Mouse (Mus musculus): Measurements from ENCODE around the gene Siva1. TPM values are rescaled to one million over a fixed set of nuclear protein-coding genes. Genes with fewer than 3 reads are reported as not detected.

Siva1 gene
- polyA plus RNA-seq, 1 experiment from 2014 or later: 258 TPM

DNA sequence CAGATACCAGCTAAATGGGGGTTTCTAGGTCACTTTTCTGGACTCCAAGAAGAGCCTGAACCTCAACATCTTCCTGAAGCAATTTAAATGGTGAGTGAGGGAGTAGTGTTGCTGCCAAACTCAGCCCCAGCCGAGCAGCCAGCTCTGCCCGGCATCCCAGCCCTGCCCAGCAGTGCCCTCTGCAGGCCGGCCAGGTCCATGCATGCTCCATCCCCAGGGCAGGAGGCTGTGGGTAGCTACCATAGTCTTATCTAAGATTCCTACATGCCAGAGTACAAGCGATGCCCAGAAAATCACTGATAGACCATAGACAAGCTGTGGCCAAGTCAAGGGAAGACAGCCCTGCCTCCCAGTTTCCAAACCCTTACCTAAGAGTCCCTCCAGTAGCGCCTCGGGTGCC is 38.7 kb upstream of the Siva1 start:
- Histone ChIP-seq H3K4me1 (replicated peaks) (peaks cover 20% of the 10 kb centered on the region; the same call in 1 of the 2 replicates), H3K9ac (replicated peaks) (no peak overlapping the region), H3K27me3 (no peaks in the 10 kb centered on the region), H3K36me3 (no peaks in the 10 kb centered on the region), H3K4me3 (replicated peaks) (no peak overlapping the region), H3K27ac (no peak overlapping the region), H3K9me3 (no peaks in the 10 kb centered on the region), H3K4me2 (no peak overlapping the region)
- WGBS: 48% methylated on average over 6 of the region's 6 CpGs
- no peak for ATAC-seq (ENCODE audit: insufficient number of reproducible peaks, insufficient read depth, low FRiP score, low TSS enrichment, low read depth)

DNA sequence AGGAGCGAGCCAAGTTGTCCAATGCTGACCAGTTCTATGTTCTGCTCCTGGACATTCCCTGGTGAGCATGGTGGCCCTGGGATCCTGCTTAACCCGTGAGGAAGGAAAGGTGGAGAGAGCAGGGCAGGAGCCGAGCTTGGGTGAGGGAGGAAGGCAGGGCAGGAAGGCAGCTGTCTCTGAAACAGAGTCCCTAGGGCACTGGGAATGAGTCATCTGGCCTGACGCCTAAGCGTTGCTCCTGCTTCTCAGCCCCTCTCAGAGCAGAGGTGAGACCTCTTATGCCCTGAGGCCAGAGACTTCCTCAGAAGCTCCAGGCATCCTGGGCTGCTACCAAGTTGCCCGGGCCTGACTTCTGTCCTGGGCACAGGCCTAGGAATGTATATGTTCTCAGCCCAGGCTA is 37.5 kb upstream of the Siva1 start:
- 73% methylated on average over 6 of the region's 6 CpGs for WGBS
- peaks cover 9% of the 10 kb centered on the region; the same call in 1 of the 2 replicates for H3K36me3 ChIP-seq
- no peak for ATAC-seq (ENCODE audit: insufficient number of reproducible peaks, insufficient read depth, low FRiP score, low TSS enrichment, low read depth)

DNA sequence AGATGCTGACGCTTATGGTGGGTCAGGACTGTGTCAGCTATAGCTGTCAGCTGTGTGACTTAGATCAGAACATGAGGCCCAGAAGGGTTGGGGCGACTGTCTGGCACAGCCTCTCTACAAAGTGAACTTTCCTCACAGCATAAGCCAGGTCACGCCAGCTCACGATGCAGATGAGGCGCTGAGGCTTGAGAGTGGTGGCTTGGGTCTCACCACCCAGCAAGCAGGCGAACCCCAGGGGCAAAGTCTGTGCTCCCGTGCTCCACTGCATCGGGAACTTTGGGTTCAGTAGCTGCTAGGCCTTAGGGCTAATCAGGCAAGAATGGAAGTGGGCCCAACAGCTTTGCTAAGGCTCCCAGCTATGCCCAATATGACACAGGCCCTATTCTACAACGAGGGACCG is 35.4 kb upstream of the Siva1 start:
- WGBS: 93% methylated on average over 10 of the region's 10 CpGs
- H3K36me3 ChIP-seq: peaks cover 9% of the 10 kb centered on the region; the same call in 1 of the 2 replicates
- no peak overlapping the region for H3K9ac ChIP-seq (replicated peaks)
- no peak overlapping the region for H3K4me3 ChIP-seq (replicated peaks)
- ATAC-seq (ENCODE audit: insufficient number of reproducible peaks, insufficient read depth, low FRiP score, low TSS enrichment, low read depth): no peak
- peaks cover 16% of the 10 kb centered on the region; the same call in 1 of the 2 replicates for H3K4me1 ChIP-seq (replicated peaks)
- no peaks in the 10 kb centered on the region for H3K9me3 ChIP-seq
- no peaks in the 10 kb centered on the region for H3K27me3 ChIP-seq
- H3K4me2 ChIP-seq: no peak overlapping the region
- no peak overlapping the region for H3K27ac ChIP-seq

More for the DNA sequence above, 37.5 kb upstream of the Siva1 start:
- Histone ChIP-seq H3K9me3 (no peaks in the 10 kb centered on the region), H3K4me2 (no peak overlapping the region), H3K9ac (replicated peaks) (no peak overlapping the region), H3K4me1 (replicated peaks) (peaks cover 20% of the 10 kb centered on the region; the same call in 1 of the 2 replicates), H3K27me3 (no peaks in the 10 kb centered on the region), H3K4me3 (replicated peaks) (no peak overlapping the region), H3K27ac (no peak overlapping the region)

DNA sequence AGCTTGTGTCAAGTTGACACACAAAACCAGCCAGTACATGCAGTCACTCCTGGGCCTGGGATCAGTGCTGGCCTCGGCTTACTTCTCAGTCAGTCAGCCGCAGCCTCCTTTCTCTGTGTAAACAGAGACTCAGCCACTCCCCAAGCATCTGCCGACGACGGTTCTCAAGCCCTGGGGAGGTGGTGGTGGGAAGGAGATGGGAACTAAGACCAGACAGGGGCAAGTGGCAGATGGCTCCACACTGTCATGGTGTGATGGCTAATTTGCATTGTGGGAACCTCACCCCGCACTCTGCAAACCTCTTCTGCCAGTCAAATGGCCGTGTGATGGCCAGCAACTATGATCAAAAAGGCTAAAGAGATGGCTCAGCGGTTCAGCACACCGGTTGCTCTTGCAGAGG is 27.8 kb upstream of the Siva1 start:
- Histone ChIP-seq H3K4me2 (no peak overlapping the region), H3K4me1 (replicated peaks) (peaks cover 28% of the 10 kb centered on the region), H3K27me3 (peaks cover 31% of the 10 kb centered on the region), H3K27ac (0 out of 2 replicates have a peak overlapping the region, but pooled peaks have one; percentile 13), H3K9me3 (no peaks in the 10 kb centered on the region), H3K4me3 (replicated peaks) (no peak overlapping the region), H3K9ac (replicated peaks) (no peak overlapping the region), H3K36me3 (peaks cover 3% of the 10 kb centered on the region; the same call in 1 of the 2 replicates)
- 47% methylated on average over 9 of the region's 9 CpGs for WGBS
- no peak for ATAC-seq (ENCODE audit: insufficient number of reproducible peaks, insufficient read depth, low FRiP score, low TSS enrichment, low read depth)

DNA sequence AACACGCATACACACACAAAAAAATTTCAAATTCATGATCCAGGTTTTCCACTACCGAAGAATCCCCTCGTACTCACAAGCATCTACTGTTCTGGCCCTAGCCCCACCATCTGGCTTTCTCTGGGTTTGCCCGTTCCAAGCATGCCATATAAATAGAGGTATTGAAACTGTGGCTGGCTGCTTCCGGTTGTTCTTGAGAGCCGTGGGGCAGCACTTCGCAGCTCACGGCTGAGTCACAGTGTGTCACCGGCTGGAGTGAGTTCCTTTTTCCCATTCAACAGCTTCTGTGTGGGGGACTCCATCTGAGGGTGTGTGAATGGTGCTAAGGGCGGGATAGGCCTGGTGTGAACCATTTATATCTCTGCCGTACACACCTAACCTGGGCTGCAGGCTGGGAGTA is 27.3 kb upstream of the Siva1 start:
- no peak for ATAC-seq (ENCODE audit: insufficient number of reproducible peaks, insufficient read depth, low FRiP score, low TSS enrichment, low read depth)
- no peak overlapping the region for H3K9ac ChIP-seq (replicated peaks)
- H3K4me2 ChIP-seq: no peak overlapping the region
- H3K4me3 ChIP-seq (replicated peaks): no peak overlapping the region
- no peak overlapping the region for H3K27ac ChIP-seq
- H3K9me3 ChIP-seq: no peaks in the 10 kb centered on the region
- no peaks in the 10 kb centered on the region for H3K36me3 ChIP-seq
- peaks cover 34% of the 10 kb centered on the region for H3K27me3 ChIP-seq
- WGBS: 85% methylated on average over 11 of the region's 11 CpGs
- H3K4me1 ChIP-seq (replicated peaks): peaks cover 28% of the 10 kb centered on the region

DNA sequence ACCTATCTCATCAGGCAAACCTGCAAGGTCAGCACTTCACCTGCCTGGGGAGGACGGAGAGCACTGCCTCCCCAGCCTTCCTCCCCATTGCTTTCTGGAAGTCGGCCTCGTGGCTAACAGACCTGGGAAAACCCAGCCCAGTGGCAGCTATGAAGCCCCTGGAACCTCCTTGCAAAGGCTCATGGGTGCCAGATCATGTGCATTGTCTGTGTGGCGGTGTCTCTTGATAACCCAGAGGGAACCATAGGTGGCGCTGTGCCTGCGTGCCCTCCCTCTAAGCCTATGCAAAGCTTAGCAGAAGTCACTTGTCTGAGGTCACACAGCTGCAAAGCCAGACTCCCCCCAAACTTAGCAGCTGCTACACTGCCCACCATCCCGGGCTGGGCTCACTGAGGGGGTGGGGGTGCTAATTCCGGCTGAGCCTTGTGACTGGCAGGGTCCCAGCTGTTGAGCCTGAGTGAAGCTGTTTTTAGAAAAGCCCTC is 26.5 kb upstream of the Siva1 start:
- Histone ChIP-seq H3K9me3 (no peaks in the 10 kb centered on the region), H3K9ac (replicated peaks) (no peak overlapping the region), H3K36me3 (no peaks in the 10 kb centered on the region), H3K27ac (no peak overlapping the region), H3K4me3 (replicated peaks) (no peak overlapping the region), H3K27me3 (peaks cover 34% of the 10 kb centered on the region), H3K4me2 (no peak overlapping the region; the same call in 1 of the 2 replicates), H3K4me1 (replicated peaks) (peaks cover 30% of the 10 kb centered on the region)
- WGBS: 16% methylated on average over 8 of the region's 8 CpGs
- ATAC-seq (ENCODE audit: insufficient number of reproducible peaks, insufficient read depth, low FRiP score, low TSS enrichment, low read depth): peak; percentile 60

DNA sequence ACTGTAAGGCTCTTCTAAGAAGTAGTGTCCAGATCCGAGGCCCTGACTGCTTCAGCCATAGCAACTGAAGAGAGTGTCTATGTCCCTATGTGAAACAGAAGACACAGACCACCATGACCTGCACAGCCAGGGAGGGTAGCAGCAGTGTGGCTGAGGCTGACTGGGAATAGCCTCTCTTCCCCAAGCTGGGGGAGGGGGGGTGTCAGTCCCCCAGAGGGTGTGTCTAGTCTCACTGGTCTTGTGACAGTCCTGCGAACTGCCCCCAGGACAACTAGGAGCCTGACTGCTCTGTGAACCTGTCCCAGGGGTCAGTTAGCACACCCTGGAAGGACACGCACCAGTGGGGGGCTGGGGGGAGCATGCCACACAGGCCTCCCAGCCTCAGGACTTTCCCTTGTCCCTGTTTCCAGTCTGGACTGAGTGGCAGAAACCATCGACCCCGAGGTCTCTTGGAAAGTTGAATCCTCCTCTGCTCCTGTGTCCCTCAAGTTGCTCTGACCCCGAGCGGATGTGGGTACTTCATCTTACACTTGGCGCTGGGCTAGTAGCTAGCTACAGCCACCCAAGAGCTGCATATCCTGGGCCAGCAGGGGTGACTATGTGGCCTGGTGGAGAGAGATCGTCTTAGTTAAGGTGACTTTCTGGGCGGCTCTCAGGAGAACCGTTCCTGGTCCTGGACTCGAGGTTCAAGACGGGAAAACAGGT is 25.3 kb upstream of the Siva1 start:
- H3K4me1 ChIP-seq (replicated peaks): peaks cover 39% of the 10 kb centered on the region
- no peaks in the 10 kb centered on the region for H3K36me3 ChIP-seq
- H3K27me3 ChIP-seq: peaks cover 34% of the 10 kb centered on the region
- no peaks in the 10 kb centered on the region for H3K9me3 ChIP-seq
- peak overlapping the region; percentile 97 for H3K4me2 ChIP-seq
- 21% methylated on average over 13 of the region's 13 CpGs for WGBS
- peak overlapping the region; percentile 66; the same call in 1 of the 2 replicates for H3K9ac ChIP-seq (replicated peaks)
- H3K4me3 ChIP-seq (replicated peaks): peak overlapping the region; percentile 54
- no peak for ATAC-seq (ENCODE audit: insufficient number of reproducible peaks, insufficient read depth, low FRiP score, low TSS enrichment, low read depth)
- H3K27ac ChIP-seq: no peak overlapping the region

DNA sequence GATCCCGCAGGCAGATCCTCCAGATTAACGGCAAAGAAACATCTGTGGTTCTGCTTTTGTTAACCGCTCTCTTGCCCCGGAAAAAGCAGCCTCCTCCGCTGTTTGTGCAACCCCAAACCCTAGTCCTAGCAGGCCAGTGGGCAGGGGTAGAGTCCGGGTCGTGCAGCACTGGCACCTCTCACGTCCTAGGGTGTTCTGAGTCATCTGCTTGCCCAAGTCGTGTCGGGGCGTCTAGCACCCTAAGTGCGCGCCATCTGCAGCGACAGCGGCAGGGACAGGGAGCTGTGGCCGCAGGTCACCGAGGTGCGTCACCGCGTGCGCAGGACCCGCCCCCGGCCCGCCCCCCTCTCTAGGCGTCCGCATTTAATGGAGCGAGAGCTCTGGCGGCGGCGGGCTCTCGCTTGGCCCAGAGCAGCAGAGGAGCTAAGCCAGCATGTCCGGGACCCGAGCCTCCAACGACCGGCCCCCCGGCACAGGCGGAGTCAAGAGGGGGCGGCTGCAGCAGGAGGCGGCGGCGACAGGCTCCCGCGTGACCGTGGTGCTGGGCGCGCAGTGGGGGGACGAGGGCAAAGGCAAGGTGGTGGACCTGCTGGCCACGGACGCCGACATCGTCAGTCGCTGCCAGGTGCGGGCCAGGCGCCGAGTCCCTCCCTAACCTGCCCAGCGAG is 24.7 kb upstream of the Siva1 start, which contains the start of gene Adssl1:
Gene Adssl1 (plus strand): TSS at position 360 of the 668 bp plus-strand sequence.
- H3K27ac ChIP-seq: no peak within 1 kb of the TSS
- H3K4me1 ChIP-seq (replicated peaks): peaks cover 41% of the 10 kb centered on the region

DNA sequence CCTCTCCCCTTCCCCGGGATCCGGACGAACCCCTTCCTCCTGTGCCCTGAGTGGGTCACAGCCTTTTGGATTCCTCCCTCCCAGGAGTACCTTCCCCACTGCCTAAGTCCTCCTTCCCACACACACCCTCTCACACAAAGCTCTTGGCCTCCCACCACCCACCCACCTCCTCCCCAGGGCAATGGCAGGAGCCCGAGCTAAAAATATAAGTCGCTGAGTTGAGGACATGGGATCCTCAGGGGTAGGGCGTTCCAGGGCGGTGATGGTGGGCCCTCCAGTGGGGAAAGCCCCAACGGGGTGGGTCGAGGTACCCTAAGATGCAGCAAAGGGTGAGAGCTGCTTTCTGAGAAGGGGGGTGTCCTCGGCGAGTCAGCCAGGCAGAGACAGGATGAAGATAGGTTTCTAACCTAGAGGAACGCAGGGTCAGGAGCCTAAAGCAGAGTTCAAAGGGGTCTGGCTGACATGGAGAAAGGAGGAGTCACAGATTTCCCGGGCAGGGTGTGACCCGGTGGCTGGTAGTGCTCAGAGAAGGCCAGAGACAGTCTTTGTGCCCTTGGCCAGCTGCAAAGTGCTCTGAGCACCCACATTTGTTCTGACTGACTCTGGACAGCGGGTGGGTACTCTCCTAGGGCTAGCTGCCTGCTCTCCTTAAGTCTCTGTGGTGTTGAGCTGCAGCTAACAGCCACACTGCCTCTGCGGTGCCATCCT is 24.0 kb upstream of the Siva1 start:
- peak overlapping the region; percentile 97 for H3K4me2 ChIP-seq
- no peak for ATAC-seq (ENCODE audit: insufficient number of reproducible peaks, insufficient read depth, low FRiP score, low TSS enrichment, low read depth)
- no peak overlapping the region for H3K27ac ChIP-seq
- H3K4me1 ChIP-seq (replicated peaks): peaks cover 41% of the 10 kb centered on the region
- H3K9ac ChIP-seq (replicated peaks): peak overlapping the region; percentile 66
- peaks cover 34% of the 10 kb centered on the region for H3K27me3 ChIP-seq
- 11% methylated on average over 16 of the region's 16 CpGs for WGBS
- no peaks in the 10 kb centered on the region for H3K36me3 ChIP-seq
- H3K9me3 ChIP-seq: no peaks in the 10 kb centered on the region
- H3K4me3 ChIP-seq (replicated peaks): peak overlapping the region; percentile 54

More for the DNA sequence above, 24.7 kb upstream of the Siva1 start, which contains the start of gene Adssl1:
- H3K9me3 ChIP-seq: no peaks in the 10 kb centered on the region
- peak within 1 kb of the TSS; percentile 66 for H3K9ac ChIP-seq (replicated peaks)
- under 1% methylated on average over 56 of the region's 56 CpGs for WGBS
- H3K36me3 ChIP-seq: no peaks in the 10 kb centered on the region
- H3K27me3 ChIP-seq: peaks cover 34% of the 10 kb centered on the region
- peak within 1 kb of the TSS; percentile 97 for H3K4me2 ChIP-seq
- ATAC-seq (ENCODE audit: insufficient number of reproducible peaks, insufficient read depth, low FRiP score, low TSS enrichment, low read depth): 0 out of 2 replicates have a peak, but pooled peaks have one; percentile 34
- H3K4me3 ChIP-seq (replicated peaks): peak within 1 kb of the TSS; percentile 54

DNA sequence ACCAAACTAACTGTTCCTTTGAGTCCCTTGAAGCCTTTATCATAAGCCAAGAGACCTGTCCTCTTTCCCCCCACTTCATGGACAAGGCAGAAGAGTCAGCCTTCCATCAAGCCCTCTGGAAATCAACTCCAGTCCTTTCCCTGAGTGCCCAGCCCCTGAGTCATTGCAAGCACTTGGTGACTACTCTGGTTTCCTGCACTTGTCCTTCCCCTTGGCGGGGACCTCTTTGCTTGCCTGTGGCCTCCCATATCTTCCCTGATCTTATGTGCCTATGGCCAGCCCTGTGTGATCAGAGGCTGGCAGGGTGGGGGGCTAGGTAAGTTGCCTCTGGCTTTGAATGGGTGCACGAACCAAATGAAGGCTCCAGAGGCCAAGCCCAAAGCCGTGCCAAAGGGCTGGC is 22.6 kb upstream of the Siva1 start:
- peaks cover 41% of the 10 kb centered on the region for H3K4me1 ChIP-seq (replicated peaks)
- no peak overlapping the region for H3K27ac ChIP-seq
- 86% methylated on average over 3 of the region's 3 CpGs for WGBS

DNA sequence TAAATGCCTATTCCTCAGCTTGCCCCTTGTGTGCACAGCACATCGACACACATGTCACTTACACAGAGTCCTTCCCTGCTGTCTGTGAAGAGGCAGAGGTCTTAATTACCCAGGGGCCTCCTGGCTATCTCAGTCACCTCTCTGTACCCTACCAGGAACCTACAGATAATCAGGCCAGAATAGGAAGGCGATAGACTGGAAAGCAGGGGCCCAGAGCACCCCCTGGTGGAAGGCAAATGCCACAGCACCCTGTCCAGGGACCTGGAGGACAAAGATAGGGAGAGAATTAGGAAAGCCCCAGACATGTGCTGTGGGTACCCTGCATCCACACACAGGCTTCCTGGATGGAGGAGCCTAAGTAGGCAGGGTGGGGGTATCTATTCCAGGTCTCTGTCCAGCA is 20.7 kb upstream of the Siva1 start:
- Histone ChIP-seq H3K27ac (no peak overlapping the region), H3K4me1 (replicated peaks) (peaks cover 37% of the 10 kb centered on the region), H3K36me3 (no peaks in the 10 kb centered on the region)

More for the DNA sequence above, 22.6 kb upstream of the Siva1 start:
- Histone ChIP-seq H3K9me3 (no peaks in the 10 kb centered on the region), H3K9ac (replicated peaks) (no peak overlapping the region), H3K4me3 (replicated peaks) (no peak overlapping the region), H3K27me3 (peaks cover 34% of the 10 kb centered on the region), H3K36me3 (no peaks in the 10 kb centered on the region), H3K4me2 (no peak overlapping the region)
- ATAC-seq (ENCODE audit: insufficient number of reproducible peaks, insufficient read depth, low FRiP score, low TSS enrichment, low read depth): no peak

More for the DNA sequence above, 20.7 kb upstream of the Siva1 start:
- no peak for ATAC-seq (ENCODE audit: insufficient number of reproducible peaks, insufficient read depth, low FRiP score, low TSS enrichment, low read depth)
- Histone ChIP-seq H3K27me3 (peaks cover 26% of the 10 kb centered on the region), H3K9me3 (no peaks in the 10 kb centered on the region), H3K4me3 (replicated peaks) (no peak overlapping the region), H3K9ac (replicated peaks) (no peak overlapping the region), H3K4me2 (no peak overlapping the region)
- 21% methylated on average over 2 of the region's 2 CpGs for WGBS

Data from limb, embryonic 12.5 days (tissue).